Mouse (Mus musculus) hematopoietic stem cell, adult 5-6 weeks (primary cell): ENCODE results near the gene Tec. TPM values are rescaled to one million over a fixed set of nuclear protein-coding genes. Genes with fewer than 3 reads are reported as not detected.
A peak's percentile ranks its signal among the peaks of the same experiment; 100 is the strongest.

Source experiments
- ATAC-seq, 2 experiments: fragments of 125-278 bp in 1 of 2; replicated peaks in 1 of 2; 2 replicates each; pipeline ENCODE4 v1.8.0; 2016 to 2017; ENCODE audit warnings: inconsistent platforms in 2 of 2, mild to moderate bottlenecking in 2 of 2, moderate number of reproducible peaks in 2 of 2, low read depth in 1 of 2, moderate TSS enrichment in 1 of 2; ENCODE audit not compliant: low FRiP score in 2 of 2, poor library complexity in 2 of 2, severe bottlenecking in 2 of 2, insufficient read depth in 1 of 2, low TSS enrichment in 1 of 2
- total RNA-seq: library from RNA; stranded (forward); fragments of 172-1452, 232-1000 nt; gene quantifications from 2 replicates; pipeline ENCODE4 v1.2.3, GENCODE M21; 2017

Gene Tec
- total RNA-seq, 1 experiment from 2014 or later: 38.2 TPM

- ATAC-seq: no peak
Observed at GRCm38 (mm10) chr5:72896478-72897279, 28.4 kb upstream of the Tec start.

- no peak for ATAC-seq
Observed at GRCm38 (mm10) chr5:72895261-72895660, 27.0 kb upstream of the Tec start.

GRCm38 (mm10) chr5:72893987-72894386 is 25.7 kb upstream of the Tec start:
- ATAC-seq: peak; percentile 19 to 36; a peak in 2 of 4 replicates

- peak; percentile 58 to 87 for ATAC-seq
Observed at GRCm38 (mm10) chr5:72891534-72891933, 23.3 kb upstream of the Tec start.

GRCm38 (mm10) chr5:72888260-72888659 is 20.0 kb upstream of the Tec start:
- ATAC-seq: no peak

- no peak for ATAC-seq
Observed at GRCm38 (mm10) chr5:72886458-72887222, 18.4 kb upstream of the Tec start.

GRCm38 (mm10) chr5:72883706-72884105 is 15.4 kb upstream of the Tec start:
- ATAC-seq: peak; percentile 21 to 32; a peak in 1 of 4 replicates

GRCm38 (mm10) chr5:72882412-72882765 is 14.1 kb upstream of the Tec start:
- ATAC-seq: no peak

GRCm38 (mm10) chr5:72881748-72882411 is 13.6 kb upstream of the Tec start:
- no peak for ATAC-seq

- ATAC-seq: peak in 1 of 2 experiments; percentile 6; a peak in 1 of 4 replicates
Observed at GRCm38 (mm10) chr5:72879736-72880135, 11.5 kb upstream of the Tec start.

- no peak for ATAC-seq
Observed at GRCm38 (mm10) chr5:72871114-72871513, 2.8 kb upstream of the Tec start.

- ATAC-seq: no peak
Observed at GRCm38 (mm10) chr5:72869779-72870608, 1.7 kb upstream of the Tec start.

- peak; percentile 19; a peak in 1 of 4 replicates for ATAC-seq
Observed at GRCm38 (mm10) chr5:72867036-72867672, 1.1 kb downstream of the Tec start.

- ATAC-seq: no peak
Observed at GRCm38 (mm10) chr5:72866260-72866905, 1.9 kb downstream of the Tec start.

GRCm38 (mm10) chr5:72864654-72865178 is 3.6 kb downstream of the Tec start:
- ATAC-seq: no peak

- ATAC-seq: no peak
Observed at GRCm38 (mm10) chr5:72863166-72863565, 5.1 kb downstream of the Tec start.
